Mouse (Mus musculus): ENCODE measurements around the gene Srsy. TPM values are rescaled to one million over a fixed set of nuclear protein-coding genes. Genes with fewer than 3 reads are reported as not detected.
"Not testable (repeated sequence)": the region's sequence is repeated elsewhere in the genome, so short reads cannot be mapped to it uniquely, and the experiment has no call there.

Srsy gene
- not detected in 2 replicates for polyA plus RNA-seq (2014; fragmentation: Nextera tagmentation; extraction: Ambion mirVana)

GRCm38 (mm10) chrY:17937230-17937629 lies at the start of gene Srsy:
Gene Srsy (minus strand): TSS chrY:17937330.
- not testable (repeated sequence) for H3K4me2 ChIP-seq; H3K4me1 ChIP-seq (replicated peaks; ENCODE audit: control insufficient read depth, insufficient read depth, low read length); DNase-seq (ENCODE audit: low spot score); H3K4me3 ChIP-seq (ENCODE audit: low read depth, low read length); H3K36me3 ChIP-seq (ENCODE audit: control insufficient read depth, insufficient read depth, low read length); H3K27me3 ChIP-seq (replicated peaks; ENCODE audit: control insufficient read depth, insufficient read depth, low read length); ATAC-seq (replicated peaks; ENCODE audit: low FRiP score); H3K9me3 ChIP-seq (ENCODE audit: control insufficient read depth, low read length); H3K27ac ChIP-seq (ENCODE audit: low read depth, low read length); H3K9ac ChIP-seq (ENCODE audit: low read depth, low read length)
- WGBS: no CpG with 5 or more reads among the region's 1 CpGs

Other genes with a start within 250 kb of the Srsy start
- gene Gm21904, start 91.1 kb downstream of the Srsy start, polyA plus RNA-seq (2014; fragmentation: Nextera tagmentation; extraction: Ambion mirVana): not detected in 2 replicates
- not detected in 2 replicates for gene Gm20772, start 62.6 kb downstream of the Srsy start, polyA plus RNA-seq (2014; fragmentation: Nextera tagmentation; extraction: Ambion mirVana)
- not detected in 2 replicates for gene Gm20831, start 62.6 kb downstream of the Srsy start, polyA plus RNA-seq (2014; fragmentation: Nextera tagmentation; extraction: Ambion mirVana)
- gene Gm21764, start 124.5 kb upstream of the Srsy start, polyA plus RNA-seq (2014; fragmentation: Nextera tagmentation; extraction: Ambion mirVana): not detected in 2 replicates
- gene Ssty1, start 151.8 kb upstream of the Srsy start, polyA plus RNA-seq (2014; fragmentation: Nextera tagmentation; extraction: Ambion mirVana): not detected in 2 replicates

Measured in liver, embryonic 11.5 days (tissue).